18 mouse cellular contexts compared by ENCODE assay signal in the genomic region with DNA sequence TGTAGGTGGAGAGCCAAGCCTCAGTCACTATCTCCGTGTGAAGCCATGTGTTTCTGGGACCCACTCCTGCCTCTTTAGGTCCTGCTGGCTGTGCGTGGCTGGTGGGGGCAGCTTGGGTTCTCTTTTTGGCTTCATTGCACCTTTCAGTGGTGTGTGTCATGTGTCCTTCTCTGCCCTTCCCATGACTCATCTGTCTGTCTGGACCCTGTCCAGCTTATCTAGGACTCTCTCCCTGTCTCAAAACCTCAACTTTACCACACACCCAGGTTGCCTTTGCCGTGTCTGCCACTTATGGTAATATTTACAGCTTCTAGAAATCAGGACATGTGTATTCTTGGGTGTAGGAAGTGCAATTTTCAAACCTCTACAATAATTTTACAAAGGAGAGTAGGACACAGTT.
A peak's percentile ranks its signal among the peaks of the same experiment; 100 is the strongest.
DNase-seq lines count a peak whose midpoint lies in the region; ATAC-seq lines count a peak whose summit lies in the region.
"Had no signal": no experiment of that assay in that cellular context is flagged by ENCODE, and none has a peak within 500 bp of the region (broad histone marks: within the 10 kb centered on the region; RNA-seq: fewer than 3 reads in every experiment).

No protein-coding gene starts in this region.

- peak; percentile 9 to 15 for DNase-seq in cerebellum, postnatal 14 days
- DNase-seq in cerebellum, adult 18-20 months: no peak
- peak; percentile 14 for DNase-seq in 416B (ENCODE audit: low read depth)
- DNase-seq in NIH3T3 (ENCODE audit: low read depth): peak; percentile 6
- DNase-seq in fibroblast of lung, adult 2 months (ENCODE audit: low read depth): peak; percentile 2
- no peak for DNase-seq in left cerebral cortex, adult 11 months (ENCODE audit: low spot score)
- DNase-seq: cerebellum, adult 8-10 months; gastrocnemius, postnatal 36 days; heart, postnatal 36 days; kidney, adult 8-10 months; kidney, postnatal 14 days; lung, adult 18-20 months; lung, postnatal 10 days; right cerebral cortex, adult 18-20 months; thymus, adult 18-20 months; thymus, postnatal 36 days had no signal

- no peak for ATAC-seq in granulocyte monocyte progenitor cell, adult 5-6 weeks (replicated peaks; ENCODE audit: poor library complexity, severe bottlenecking)
- ATAC-seq: liver, embryonic 12.5 days had no signal

Comparison
In these comparisons a context has a peak if more than half of its experiments do, and no peak if none do; other contexts are left out.
1. DNase-seq: peak in cerebellum, postnatal 14 days (2 of 2), 416B (single experiment), NIH3T3 (single experiment) and fibroblast of lung, adult 2 months (single experiment); none in cerebellum, adult 18-20 months (0 of 2) and left cerebral cortex, adult 11 months (single experiment).